Mouse (Mus musculus) cortical plate, adult 2 months (tissue): ENCODE measurements around the gene Ptpn14.

Experiments
- CTCF ChIP-seq: fragments of 200-500 bp; IDR thresholded peaks from 2 replicates; pipeline ENCODE4 v1.5.1; 2011; ENCODE audit warnings: mild to moderate bottlenecking, control low read depth, low read length; ENCODE audit not compliant: insufficient read depth; ENCODE audit errors: extremely low read depth
- POLR2A ChIP-seq: fragments of 200-500 bp; IDR thresholded peaks from 2 replicates; pipeline ENCODE4 v1.6.1; 2011; ENCODE audit warnings: mild to moderate bottlenecking, low read length, control low read depth; ENCODE audit not compliant: insufficient read depth; ENCODE audit errors: extremely low read depth

DNA sequence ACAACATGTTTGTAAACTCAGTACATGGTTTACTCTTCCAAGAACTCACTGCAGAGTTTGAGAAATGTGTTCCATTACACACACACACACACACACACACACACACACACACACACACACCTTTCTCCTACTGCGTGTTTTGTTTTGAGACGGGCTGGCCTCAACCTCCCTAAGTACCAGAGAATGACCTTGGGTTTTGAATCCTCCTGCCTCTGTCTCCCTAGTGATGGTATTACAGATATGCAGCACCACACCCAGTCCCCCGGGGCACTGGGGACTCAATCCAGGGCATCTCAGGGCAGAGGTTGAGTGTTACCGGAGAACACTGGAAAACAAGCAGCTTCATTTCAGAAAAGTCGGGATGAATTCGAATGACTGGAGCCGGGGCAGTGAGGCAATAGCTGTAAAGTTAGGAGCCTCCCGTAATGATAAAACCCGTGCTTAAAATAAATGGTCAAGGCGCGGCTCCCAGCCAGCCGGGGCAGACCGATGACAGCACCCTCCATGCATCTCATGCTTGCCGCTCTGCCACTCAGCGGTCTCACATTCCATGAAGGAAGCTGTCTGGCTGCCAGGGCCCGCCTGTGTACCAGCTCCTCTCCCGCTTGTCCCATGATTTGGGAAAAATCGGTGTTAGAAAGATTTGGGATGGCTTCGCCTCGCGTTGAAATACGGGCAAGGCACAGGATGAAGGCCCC is 196.0 kb downstream of the Ptpn14 start:
- TF ChIP-seq CTCF (no peak), POLR2A (no peak)
